Mouse (Mus musculus): Measurements from ENCODE around the gene Prkcb. TPM values are rescaled to one million over a fixed set of nuclear protein-coding genes. Genes with fewer than 3 reads are reported as not detected.

Gene Prkcb
- total RNA-seq, 4 experiments from 2014 or later = 0.15 to 1.2 (median 0.73) TPM

DNA sequence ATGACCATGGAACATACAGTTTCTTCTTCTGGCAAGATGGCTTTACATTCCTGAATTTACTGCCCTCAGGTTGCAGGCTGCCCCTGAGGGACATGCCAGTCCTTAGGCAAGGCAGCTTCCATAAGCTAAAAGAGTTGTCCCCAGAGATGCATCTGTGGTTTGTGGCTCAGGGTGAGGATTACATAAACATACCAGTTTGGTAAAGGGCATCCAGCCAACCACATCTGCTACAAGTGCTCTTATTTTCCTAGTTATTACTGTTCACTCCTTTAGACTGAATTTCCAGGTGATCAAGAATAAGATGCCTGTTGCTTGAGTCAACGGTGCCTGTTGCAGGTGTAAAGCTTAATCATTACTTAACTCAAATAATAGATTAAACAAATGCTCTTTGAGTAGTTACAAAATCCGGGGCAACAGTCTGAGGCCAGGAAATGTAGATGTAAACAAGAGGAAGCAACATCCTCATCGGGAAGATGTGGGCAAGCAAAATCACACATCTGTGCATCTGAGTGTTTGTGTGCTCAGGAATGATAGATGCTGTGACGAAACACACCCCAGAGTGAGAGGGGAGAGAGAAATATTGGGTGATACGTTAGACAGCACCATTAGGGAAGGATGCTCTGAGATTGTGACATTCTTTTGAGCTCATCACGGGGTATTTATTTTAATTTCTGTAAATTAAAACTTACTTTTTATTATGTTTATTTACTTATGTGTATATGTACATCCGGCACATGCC, 376.9 kb downstream of the Prkcb start:
- DNase-seq (ENCODE audit: low spot score in 2 of 2) = no peak

DNA sequence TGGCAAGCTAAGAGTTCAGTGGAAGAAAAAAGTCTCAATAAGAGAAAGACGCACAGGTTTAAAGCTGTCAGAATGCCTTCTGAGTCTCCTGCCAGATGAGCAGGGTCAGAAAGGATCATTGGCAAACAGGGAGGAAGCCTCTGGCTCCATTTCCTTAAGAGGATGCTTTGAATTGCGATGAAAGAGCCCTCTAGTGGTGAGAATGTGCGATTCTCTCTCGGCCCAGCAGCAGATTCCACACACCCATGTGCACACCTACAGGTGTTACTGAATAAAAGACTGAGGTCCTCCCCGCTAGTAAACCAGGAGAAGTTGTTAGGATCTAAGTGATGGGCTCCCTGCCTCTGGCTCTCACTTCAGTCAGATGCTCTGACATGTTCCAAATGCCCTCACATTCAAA, 379.4 kb downstream of the Prkcb start:
- DNase-seq (ENCODE audit: low spot score in 2 of 2) = no peak

DNA sequence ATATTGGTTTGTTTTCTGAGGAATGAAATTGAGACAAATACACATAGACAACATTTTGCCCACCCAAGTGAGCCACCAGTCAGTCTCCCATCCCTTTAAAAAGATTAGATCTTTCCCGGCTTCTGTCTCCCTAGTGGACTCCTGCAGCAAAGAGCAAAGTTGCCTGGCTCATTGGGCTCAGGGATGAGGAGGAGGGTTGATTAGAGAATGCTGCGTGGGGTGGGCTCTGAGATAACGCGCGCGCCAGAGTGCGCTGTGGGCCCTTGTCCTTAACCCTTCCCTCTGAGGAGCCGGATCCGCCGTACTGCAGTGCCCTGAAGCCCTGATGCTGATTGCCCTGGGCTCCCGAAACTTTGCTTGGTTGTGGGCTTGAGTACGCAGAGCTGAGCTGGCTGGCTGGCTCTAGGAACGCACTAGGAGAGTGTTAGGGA, 381.9 kb downstream of the Prkcb start, which contains the start of gene Cacng3:
Cacng3 (plus strand) TSS at position 51 of the 431 bp plus-strand sequence.
- DNase-seq (ENCODE audit: low spot score in 2 of 2) = no peak

DNA sequence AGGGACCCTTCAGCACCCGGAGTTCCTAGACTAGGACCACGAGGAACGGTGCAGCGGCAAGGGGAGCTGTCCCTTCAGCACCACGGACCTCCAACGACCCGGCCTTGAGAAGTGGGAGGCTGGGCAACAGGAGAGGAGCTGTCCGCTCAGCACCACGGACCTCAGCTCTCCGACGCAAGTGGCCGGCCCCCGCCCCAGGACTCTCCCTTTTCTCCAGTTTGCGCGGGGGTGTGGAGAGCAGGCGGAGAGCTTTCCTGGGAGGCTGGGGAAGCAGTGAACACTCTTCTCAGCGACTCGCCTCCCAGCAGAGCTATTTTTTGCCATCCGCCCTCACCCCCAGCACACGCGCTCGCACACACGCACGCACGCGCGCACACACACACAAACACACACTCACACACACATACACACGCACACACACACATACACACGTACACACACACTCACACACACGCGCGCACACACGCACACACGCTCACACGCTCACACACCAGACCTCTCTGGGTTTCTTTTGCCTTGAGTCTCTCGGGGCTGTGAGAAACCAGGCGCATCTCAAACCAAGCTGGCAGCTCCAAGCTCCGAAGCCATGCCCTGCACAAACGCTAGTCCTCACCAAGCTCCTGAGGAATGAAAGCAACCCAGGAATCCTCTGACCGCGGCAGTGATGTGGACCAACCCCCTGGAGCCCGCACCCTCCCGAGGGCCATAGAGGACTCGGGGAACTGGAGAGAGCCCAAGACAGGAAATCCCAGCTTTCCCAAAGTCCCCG, 382.5 kb downstream of the Prkcb start:
- peak; percentile 7 to 20 for DNase-seq (ENCODE audit: low spot score in 2 of 2)

DNA sequence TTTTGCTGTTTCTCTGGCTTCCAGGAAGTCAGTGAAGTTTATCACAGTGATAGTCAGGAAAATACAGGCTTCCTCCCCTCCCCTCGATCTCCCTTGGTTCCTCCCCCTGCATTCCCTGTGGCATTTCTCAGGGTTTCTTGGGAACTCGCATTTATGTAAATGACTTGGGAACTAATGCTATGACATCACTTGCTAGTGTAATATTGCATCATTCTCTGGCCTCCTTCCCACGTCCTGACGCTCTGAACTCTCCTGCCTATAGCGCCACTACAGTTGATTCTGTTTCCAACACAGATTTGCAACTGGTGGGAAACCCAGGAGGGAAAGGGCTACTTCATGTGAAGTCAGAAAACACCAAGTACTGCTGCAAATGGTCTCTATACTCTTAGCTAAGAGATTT, 384.4 kb downstream of the Prkcb start:
- DNase-seq (ENCODE audit: low spot score in 2 of 2) = no peak

DNA sequence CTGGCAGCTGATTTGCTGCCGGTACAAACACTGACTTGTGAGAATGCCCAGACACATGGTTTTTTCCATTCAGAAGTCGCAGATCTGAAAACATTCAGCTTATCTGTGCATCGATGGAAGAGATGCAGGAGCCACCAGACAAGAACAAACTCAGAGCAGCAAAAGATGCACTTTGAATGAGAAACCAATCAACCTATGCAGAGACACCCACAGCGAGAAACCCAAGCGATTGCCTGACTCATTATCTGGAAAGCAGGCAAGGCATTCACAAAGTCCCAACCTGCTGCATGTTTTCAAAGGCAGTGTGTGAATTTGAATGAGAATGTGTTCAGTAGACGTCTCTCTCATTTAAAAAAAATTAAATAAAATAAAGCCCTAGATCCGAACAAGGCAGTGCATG, 386.7 kb downstream of the Prkcb start:
- no peak for DNase-seq (ENCODE audit: low spot score in 2 of 2)

Other genes starting within 250 kb of the Prkcb start
- 10 to 100 TPM; 18.3 to 22.9 (median 21.0) TPM for gene Ubfd1, start 221.6 kb upstream of the Prkcb start, total RNA-seq (2022)
- 1 to 10 TPM; 6.4 to 9.3 (median 8.0) TPM for gene Ears2, start 221.5 kb upstream of the Prkcb start, total RNA-seq (2022)
- 100 to 1,000 TPM; 535 to 610 (median 563) TPM for gene Ndufab1, start 186.9 kb upstream of the Prkcb start, total RNA-seq (2022)
- 1 to 10 TPM in 1 of 4 experiments, under 1 TPM in 3; 0.24 to 1.2 (median 0.42) TPM for gene Palb2, start 155.8 kb upstream of the Prkcb start, total RNA-seq (2022)
- gene Dctn5, start 155.7 kb upstream of the Prkcb start, total RNA-seq (2022) = 10 to 100 TPM; 16.2 to 18.3 (median 17.6) TPM
- under 1 TPM in 1 of 4 experiments, not detected in 3; 0.13 TPM for gene Plk1, start 129.3 kb upstream of the Prkcb start, total RNA-seq (2022)
- not detected for gene Ern2, start 102.5 kb upstream of the Prkcb start, total RNA-seq (2022)
- gene Chp2, start 69.3 kb upstream of the Prkcb start, total RNA-seq (2022) = 1 to 10 TPM; 2.5 to 4.3 (median 3.4) TPM

Data from gastrocnemius, adult 8-10 months (tissue).